Mouse (Mus musculus) erythroblast, embryonic 14.5 days (primary cell): Measurements from ENCODE around the gene Arfgap3.

Experiments used
- GATA1 ChIP-seq: IDR thresholded peaks from 2 replicates; pipeline ENCODE4 v1.6.1; 2012; ENCODE audit warnings: low read length, inconsistent platforms, mixed read lengths
- TAL1 ChIP-seq: IDR thresholded peaks from 3 replicates; pipeline ENCODE4 v1.6.1; 2012; ENCODE audit warnings: low read length, inconsistent platforms, mixed read lengths

DNA sequence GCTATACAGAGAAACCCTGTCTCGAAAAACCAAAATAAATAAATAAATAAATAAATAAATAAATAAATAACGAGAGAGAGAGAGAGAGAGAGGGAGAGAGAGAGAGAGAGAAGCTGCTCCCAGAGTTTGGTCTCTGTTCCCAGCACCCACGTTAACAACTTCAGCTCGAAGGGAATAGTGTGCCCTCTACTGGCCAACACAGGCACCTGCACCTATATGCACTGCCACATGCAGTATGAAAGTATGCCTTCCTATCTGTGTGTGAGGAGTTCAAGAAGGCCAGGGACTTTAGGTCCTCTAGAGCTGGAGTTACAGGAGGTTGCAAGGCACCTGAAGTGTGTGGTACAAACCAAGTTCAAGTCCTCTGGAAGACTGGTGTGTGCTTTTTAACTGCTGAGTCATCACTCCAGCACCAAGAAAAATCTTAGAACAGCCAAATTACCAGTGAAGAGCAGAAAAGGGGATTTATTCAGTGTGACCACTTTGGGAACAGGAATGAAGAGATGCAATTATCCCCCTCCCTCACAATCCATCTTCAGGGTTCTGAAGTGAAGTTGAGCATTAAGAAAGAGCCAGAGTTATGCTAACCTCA is 94.8 kb downstream of the Arfgap3 start:
- TF ChIP-seq TAL1 (no peak), GATA1 (no peak)
